22 mouse cellular contexts compared by ENCODE assay signal in the genomic region with DNA sequence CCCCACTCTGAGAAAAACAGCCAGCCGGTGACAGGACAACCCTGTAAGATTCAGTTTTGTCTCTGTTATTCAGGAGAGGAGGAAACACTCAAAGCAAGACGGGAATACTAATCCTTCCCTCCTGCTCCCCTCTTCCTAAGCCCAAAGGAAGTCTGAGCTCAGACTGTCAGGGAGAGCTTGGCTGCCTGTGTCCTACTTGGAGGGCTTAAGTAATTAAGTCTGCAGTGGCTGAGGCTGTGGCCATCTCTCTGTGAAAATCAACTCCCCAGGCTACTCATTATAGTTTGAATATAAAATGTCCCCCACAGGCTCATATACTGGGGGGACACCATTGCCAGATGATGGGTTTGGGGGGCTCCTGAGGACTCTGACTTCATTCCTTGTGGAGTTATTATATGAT. TPM values are rescaled to one million over a fixed set of nuclear protein-coding genes. Genes with fewer than 3 reads are reported as not detected.
DNase-seq lines count a peak whose midpoint lies in the region; ATAC-seq lines count a peak whose summit lies in the region.
"Had no signal": no experiment of that assay in that cellular context is flagged by ENCODE, and none has a peak within 500 bp of the region (broad histone marks: within the 10 kb centered on the region; RNA-seq: fewer than 3 reads in every experiment).

No protein-coding gene starts in this region.

- H3K9me3 ChIP-seq in midbrain, embryonic 13.5 days, result no peaks in the 10 kb centered on the region
- H3K9me3 ChIP-seq in midbrain, embryonic 10.5 days (replicated peaks), result no peaks in the 10 kb centered on the region
- no peaks in the 10 kb centered on the region for H3K9me3 ChIP-seq in hindbrain, embryonic 13.5 days
- H3K9me3 ChIP-seq in midbrain, embryonic 14.5 days (ENCODE audit: control insufficient read depth, low read length), result no peaks in the 10 kb centered on the region
- H3K9me3 ChIP-seq: neural tube, embryonic 12.5 days had no signal

- H3K36me3 ChIP-seq in midbrain, embryonic 13.5 days, result peaks cover 24% of the 10 kb centered on the region
- H3K36me3 ChIP-seq in midbrain, embryonic 10.5 days, result peaks cover 30% of the 10 kb centered on the region
- peaks cover 31% of the 10 kb centered on the region for H3K36me3 ChIP-seq in hindbrain, embryonic 13.5 days
- H3K36me3 ChIP-seq in midbrain, embryonic 14.5 days (ENCODE audit: control insufficient read depth, insufficient read depth, low read length), result peaks cover 26% of the 10 kb centered on the region

- peaks cover 20% of the 10 kb centered on the region for H3K4me1 ChIP-seq in midbrain, embryonic 13.5 days (replicated peaks)
- peaks cover 13% of the 10 kb centered on the region for H3K4me1 ChIP-seq in midbrain, embryonic 10.5 days
- peaks cover 20% of the 10 kb centered on the region for H3K4me1 ChIP-seq in hindbrain, embryonic 13.5 days (replicated peaks)
- H3K4me1 ChIP-seq in midbrain, embryonic 14.5 days (ENCODE audit: control insufficient read depth, insufficient read depth, low read length), result peaks cover 6% of the 10 kb centered on the region

- 34% methylated on average over 2 of the region's 2 CpGs for WGBS in midbrain, embryonic 13.5 days
- 62% methylated on average over 2 of the region's 2 CpGs for WGBS in midbrain, embryonic 10.5 days
- WGBS in hindbrain, embryonic 13.5 days, result 71% methylated on average over 2 of the region's 2 CpGs
- WGBS in midbrain, embryonic 14.5 days, result 39% methylated on average over 2 of the region's 2 CpGs

- peak overlapping the region; percentile 51 for H3K27ac ChIP-seq in midbrain, embryonic 13.5 days
- H3K27ac ChIP-seq in midbrain, embryonic 10.5 days (replicated peaks), result no peak overlapping the region
- H3K27ac ChIP-seq in hindbrain, embryonic 13.5 days, result peak overlapping the region; percentile 70
- peak overlapping the region; percentile 50 for H3K27ac ChIP-seq in midbrain, embryonic 14.5 days (replicated peaks; ENCODE audit: low read depth, low read length)
- H3K27ac ChIP-seq: neural tube, embryonic 12.5 days had no signal

- no peak overlapping the region for H3K9ac ChIP-seq in midbrain, embryonic 13.5 days (replicated peaks)
- H3K9ac ChIP-seq in hindbrain, embryonic 13.5 days, result 0 out of 2 replicates have a peak overlapping the region, but pooled peaks have one; percentile 24
- H3K9ac ChIP-seq in midbrain, embryonic 14.5 days (replicated peaks; ENCODE audit: low read length), result no peak overlapping the region; the same call in 1 of the 2 replicates
- H3K9ac ChIP-seq: neural tube, embryonic 12.5 days had no signal

- H3K4me3 ChIP-seq in midbrain, embryonic 13.5 days (replicated peaks), result no peak overlapping the region
- no peak overlapping the region for H3K4me3 ChIP-seq in midbrain, embryonic 10.5 days
- H3K4me3 ChIP-seq in hindbrain, embryonic 13.5 days, result no peak overlapping the region
- H3K4me3 ChIP-seq in midbrain, embryonic 14.5 days (replicated peaks; ENCODE audit: low read depth, low read length), result no peak overlapping the region
- H3K4me3 ChIP-seq: erythroblast, embryonic 14.5 days; left cerebral cortex, adult 2 months; neural tube, embryonic 12.5 days had no signal

- peak; percentile 52 for ATAC-seq in midbrain, embryonic 13.5 days
- ATAC-seq in hindbrain, embryonic 13.5 days (ENCODE audit: low FRiP score), result no peak
- peak; percentile 37; the same call in 1 of the 2 replicates for ATAC-seq in midbrain, embryonic 14.5 days (ENCODE audit: low FRiP score, low TSS enrichment)
- ATAC-seq in inflammation-experienced regulatory T-cells, adult 6 months, result no peak
- ATAC-seq: forebrain, embryonic 16.5 days had no signal

- DNase-seq in midbrain, embryonic 10.5 days (ENCODE audit: low spot score), result no peak
- DNase-seq in midbrain, embryonic 14.5 days, result peak; percentile 29
- DNase-seq in retina, postnatal 1 day, result peak; percentile 68
- DNase-seq in adrenal gland, adult 2 months, result no peak
- DNase-seq: cerebellum, adult 9-11 months; gastrocnemius, postnatal 36 days; heart, postnatal 10 days; kidney, adult 8-10 months; kidney, postnatal 25 days; left cerebral cortex, postnatal 4 days; liver; lung, postnatal 14 days; thymus, postnatal 14 days had no signal

- no peaks in the 10 kb centered on the region for H3K27me3 ChIP-seq in midbrain, embryonic 13.5 days
- no peaks in the 10 kb centered on the region for H3K27me3 ChIP-seq in midbrain, embryonic 10.5 days (ENCODE audit: low read depth, poor library complexity, severe bottlenecking)
- no peaks in the 10 kb centered on the region for H3K27me3 ChIP-seq in hindbrain, embryonic 13.5 days
- no peaks in the 10 kb centered on the region for H3K27me3 ChIP-seq in midbrain, embryonic 14.5 days (ENCODE audit: control insufficient read depth, insufficient read depth, low read length)
- H3K27me3 ChIP-seq: neural tube, embryonic 12.5 days had no signal

- no peak overlapping the region for H3K4me2 ChIP-seq in midbrain, embryonic 13.5 days (replicated peaks)
- no peak overlapping the region for H3K4me2 ChIP-seq in hindbrain, embryonic 13.5 days
- no peak overlapping the region for H3K4me2 ChIP-seq in midbrain, embryonic 14.5 days (ENCODE audit: low read length)
- H3K4me2 ChIP-seq: heart, embryonic 11.5 days; neural tube, embryonic 12.5 days had no signal

RNA-seq across cellular contexts. Expression of gene Ppp1r32, which starts 14.2 kb away (rescaled TPM):
- polyA plus RNA-seq in midbrain, embryonic 13.5 days (2015; fragmentation: Nextera tagmentation; extraction: Ambion mirVana), result 1.0 and 1.6 TPM in 2 replicates
- polyA plus RNA-seq in midbrain, embryonic 10.5 days (2016; fragmentation: Nextera tagmentation; extraction: Ambion mirVana), result 0.39 and 0.47 TPM in 2 replicates
- polyA plus RNA-seq in hindbrain, embryonic 13.5 days (2015; fragmentation: Nextera tagmentation; extraction: Ambion mirVana), result 1.1 and 3.0 TPM in 2 replicates
- polyA plus RNA-seq in midbrain, embryonic 14.5 days (2014; fragmentation: Nextera tagmentation; extraction: Ambion mirVana), result 1.4 and 1.6 TPM in 2 replicates
- under 1 TPM; 0.49 to 0.76 TPM for total RNA-seq in adrenal gland, adult 2 months (2021)
- 0.13 and 0.16 TPM in 2 replicates for polyA plus RNA-seq in adrenal gland, adult 2 months (2012; rRNA removed)
- polyA plus RNA-seq in inflammation-experienced regulatory T-cells, adult 6 months (2017; shearing (Covaris generic)), result under 1 TPM in 2 of 3 experiments, not detected in 1; 0.30 to 0.73 TPM
- polyA plus RNA-seq: heart, embryonic 11.5 days; liver, embryonic 16.5 days; neural tube, embryonic 12.5 days had no signal

RNA-seq across cellular contexts. Expression of gene Cpsf7, which starts 28.1 kb away (rescaled TPM):
- 56.9 and 57.8 TPM in 2 replicates for polyA plus RNA-seq in midbrain, embryonic 13.5 days (2015; fragmentation: Nextera tagmentation; extraction: Ambion mirVana)
- 57.9 and 63.2 TPM in 2 replicates for polyA plus RNA-seq in midbrain, embryonic 10.5 days (2016; fragmentation: Nextera tagmentation; extraction: Ambion mirVana)
- polyA plus RNA-seq in hindbrain, embryonic 13.5 days (2015; fragmentation: Nextera tagmentation; extraction: Ambion mirVana), result 49.0 and 52.8 TPM in 2 replicates
- polyA plus RNA-seq in midbrain, embryonic 14.5 days (2014; fragmentation: Nextera tagmentation; extraction: Ambion mirVana), result 52.9 and 66.0 TPM in 2 replicates
- total RNA-seq in adrenal gland, adult 2 months (2021), result 10 to 100 TPM; 42.1 to 51.1 TPM
- polyA plus RNA-seq in adrenal gland, adult 2 months (2012; rRNA removed), result 25.5 and 34.2 TPM in 2 replicates
- 10 to 100 TPM; 44.3 to 78.6 (median 67.6) TPM for polyA plus RNA-seq in inflammation-experienced regulatory T-cells, adult 6 months (2017; shearing (Covaris generic))

RNA-seq across cellular contexts. Expression of gene Sdhaf2, which starts 29.0 kb away (rescaled TPM):
- polyA plus RNA-seq in midbrain, embryonic 13.5 days (2015; fragmentation: Nextera tagmentation; extraction: Ambion mirVana), result 63.3 and 63.5 TPM in 2 replicates
- 62.1 and 66.9 TPM in 2 replicates for polyA plus RNA-seq in midbrain, embryonic 10.5 days (2016; fragmentation: Nextera tagmentation; extraction: Ambion mirVana)
- polyA plus RNA-seq in hindbrain, embryonic 13.5 days (2015; fragmentation: Nextera tagmentation; extraction: Ambion mirVana), result 67.6 and 69.1 TPM in 2 replicates
- 67.6 and 69.6 TPM in 2 replicates for polyA plus RNA-seq in midbrain, embryonic 14.5 days (2014; fragmentation: Nextera tagmentation; extraction: Ambion mirVana)
- total RNA-seq in adrenal gland, adult 2 months (2021), result 10 to 100 TPM; 68.0 to 76.1 TPM
- 10.3 and 10.7 TPM in 2 replicates for polyA plus RNA-seq in adrenal gland, adult 2 months (2012; rRNA removed)
- polyA plus RNA-seq in inflammation-experienced regulatory T-cells, adult 6 months (2017; shearing (Covaris generic)), result 10 to 100 TPM; 87.1 to 95.9 (median 94.8) TPM

RNA-seq across cellular contexts. Expression of gene Lrrc10b, which starts 39.7 kb away (rescaled TPM):
- polyA plus RNA-seq in midbrain, embryonic 13.5 days (2015; fragmentation: Nextera tagmentation; extraction: Ambion mirVana), result 0.71 and 0.76 TPM in 2 replicates
- polyA plus RNA-seq in midbrain, embryonic 10.5 days (2016; fragmentation: Nextera tagmentation; extraction: Ambion mirVana), result 0.70 and 1.4 TPM in 2 replicates
- polyA plus RNA-seq in hindbrain, embryonic 13.5 days (2015; fragmentation: Nextera tagmentation; extraction: Ambion mirVana), result 0.53 and 1.1 TPM in 2 replicates
- polyA plus RNA-seq in midbrain, embryonic 14.5 days (2014; fragmentation: Nextera tagmentation; extraction: Ambion mirVana), result 0.91 and 1.1 TPM in 2 replicates
- 1 to 10 TPM; 3.3 to 5.0 TPM for total RNA-seq in adrenal gland, adult 2 months (2021)
- 2.8 and 6.1 TPM in 2 replicates for polyA plus RNA-seq in adrenal gland, adult 2 months (2012; rRNA removed)
- polyA plus RNA-seq in inflammation-experienced regulatory T-cells, adult 6 months (2017; shearing (Covaris generic)), result not detected
- polyA plus RNA-seq: erythroblast, embryonic 14.5 days; liver, embryonic 16.5 days had no signal

RNA-seq across cellular contexts. Expression of gene Tmem216, which starts 59.1 kb away (rescaled TPM):
- polyA plus RNA-seq in midbrain, embryonic 13.5 days (2015; fragmentation: Nextera tagmentation; extraction: Ambion mirVana), result 56.1 and 58.6 TPM in 2 replicates
- 66.9 and 67.6 TPM in 2 replicates for polyA plus RNA-seq in midbrain, embryonic 10.5 days (2016; fragmentation: Nextera tagmentation; extraction: Ambion mirVana)
- 50.5 and 55.3 TPM in 2 replicates for polyA plus RNA-seq in hindbrain, embryonic 13.5 days (2015; fragmentation: Nextera tagmentation; extraction: Ambion mirVana)
- 60.0 and 65.8 TPM in 2 replicates for polyA plus RNA-seq in midbrain, embryonic 14.5 days (2014; fragmentation: Nextera tagmentation; extraction: Ambion mirVana)
- total RNA-seq in adrenal gland, adult 2 months (2021), result 10 to 100 TPM; 16.0 to 23.1 TPM
- 14.5 and 16.2 TPM in 2 replicates for polyA plus RNA-seq in adrenal gland, adult 2 months (2012; rRNA removed)
- 10 to 100 TPM in 1 of 3 experiments, 1 to 10 TPM in 2; 5.3 to 11.9 (median 9.8) TPM for polyA plus RNA-seq in inflammation-experienced regulatory T-cells, adult 6 months (2017; shearing (Covaris generic))

Comparison
In these comparisons a context has a peak if more than half of its experiments do, and no peak if none do; other contexts are left out.
1. DNase-seq: peak in midbrain, embryonic 14.5 days (single experiment) and retina, postnatal 1 day (single experiment); none in midbrain, embryonic 10.5 days (single experiment) and adrenal gland, adult 2 months (single experiment).
2. ATAC-seq: peak in midbrain, embryonic 13.5 days (single experiment) and midbrain, embryonic 14.5 days (single experiment); none in hindbrain, embryonic 13.5 days (single experiment) and inflammation-experienced regulatory T-cells, adult 6 months (single experiment).